Mouse (Mus musculus): Measurements from ENCODE around the gene Cep72. TPM values are rescaled to one million over a fixed set of nuclear protein-coding genes. Genes with fewer than 3 reads are reported as not detected.
"Not testable (repeated sequence)": the region's sequence is repeated elsewhere in the genome, so short reads cannot be mapped to it uniquely, and the experiment has no call there.

The Cep72 gene
- total RNA-seq, 1 experiment from 2014 or later, result 1.5 TPM

- ATAC-seq (replicated peaks; ENCODE audit: insufficient number of reproducible peaks, low FRiP score, low TSS enrichment, poor library complexity, severe bottlenecking), result no peak
Measured at GRCm38 (mm10) chr13:74035776-74036175, 26.3 kb downstream of the Cep72 start.

- no peak for ATAC-seq (replicated peaks; ENCODE audit: insufficient number of reproducible peaks, low FRiP score, low TSS enrichment, poor library complexity, severe bottlenecking)
Measured at GRCm38 (mm10) chr13:74034756-74035155, 27.3 kb downstream of the Cep72 start.

- no peak for ATAC-seq (replicated peaks; ENCODE audit: insufficient number of reproducible peaks, low FRiP score, low TSS enrichment, poor library complexity, severe bottlenecking)
Measured at GRCm38 (mm10) chr13:74031133-74031532, 31.0 kb downstream of the Cep72 start.

- ATAC-seq (replicated peaks; ENCODE audit: insufficient number of reproducible peaks, low FRiP score, low TSS enrichment, poor library complexity, severe bottlenecking), result no peak
Measured at GRCm38 (mm10) chr13:74030691-74031090, 31.4 kb downstream of the Cep72 start.

- no peak for ATAC-seq (replicated peaks; ENCODE audit: insufficient number of reproducible peaks, low FRiP score, low TSS enrichment, poor library complexity, severe bottlenecking)
Measured at GRCm38 (mm10) chr13:74029013-74029412, 33.1 kb downstream of the Cep72 start.

GRCm38 (mm10) chr13:74028116-74028515 lies 34.0 kb downstream of the Cep72 start:
- ATAC-seq (replicated peaks; ENCODE audit: insufficient number of reproducible peaks, low FRiP score, low TSS enrichment, poor library complexity, severe bottlenecking), result no peak

- no peak for ATAC-seq (replicated peaks; ENCODE audit: insufficient number of reproducible peaks, low FRiP score, low TSS enrichment, poor library complexity, severe bottlenecking)
Measured at GRCm38 (mm10) chr13:74026215-74026614, 35.9 kb downstream of the Cep72 start.

GRCm38 (mm10) chr13:74025151-74026081 lies 36.7 kb downstream of the Cep72 start:
- no peak for ATAC-seq (replicated peaks; ENCODE audit: insufficient number of reproducible peaks, low FRiP score, low TSS enrichment, poor library complexity, severe bottlenecking)

- not testable (repeated sequence) for ATAC-seq (replicated peaks; ENCODE audit: insufficient number of reproducible peaks, low FRiP score, low TSS enrichment, poor library complexity, severe bottlenecking)
Measured at GRCm38 (mm10) chr13:74019006-74019405, 43.1 kb downstream of the Cep72 start.

GRCm38 (mm10) chr13:74017426-74017825 lies 44.7 kb downstream of the Cep72 start:
- ATAC-seq (replicated peaks; ENCODE audit: insufficient number of reproducible peaks, low FRiP score, low TSS enrichment, poor library complexity, severe bottlenecking), result no peak

- ATAC-seq (replicated peaks; ENCODE audit: insufficient number of reproducible peaks, low FRiP score, low TSS enrichment, poor library complexity, severe bottlenecking), result no peak
Measured at GRCm38 (mm10) chr13:74015908-74016307, 46.2 kb downstream of the Cep72 start.

GRCm38 (mm10) chr13:74010678-74011077 lies 51.4 kb downstream of the Cep72 start:
- ATAC-seq (replicated peaks; ENCODE audit: insufficient number of reproducible peaks, low FRiP score, low TSS enrichment, poor library complexity, severe bottlenecking), result no peak

GRCm38 (mm10) chr13:74009791-74010614 lies 52.1 kb downstream of the Cep72 start:
- no peak for ATAC-seq (replicated peaks; ENCODE audit: insufficient number of reproducible peaks, low FRiP score, low TSS enrichment, poor library complexity, severe bottlenecking)

- peak; percentile 66 for ATAC-seq (replicated peaks; ENCODE audit: insufficient number of reproducible peaks, low FRiP score, low TSS enrichment, poor library complexity, severe bottlenecking)
Measured at GRCm38 (mm10) chr13:74008948-74009718, 53.0 kb downstream of the Cep72 start, which contains the start of gene Tppp. Gene Tppp (plus strand): TSS chr13:74009407.

GRCm38 (mm10) chr13:74008216-74008615 lies 53.9 kb downstream of the Cep72 start:
- ATAC-seq (replicated peaks; ENCODE audit: insufficient number of reproducible peaks, low FRiP score, low TSS enrichment, poor library complexity, severe bottlenecking), result not testable (repeated sequence)

GRCm38 (mm10) chr13:74006881-74007280 lies 55.2 kb downstream of the Cep72 start:
- not testable (repeated sequence) for ATAC-seq (replicated peaks; ENCODE audit: insufficient number of reproducible peaks, low FRiP score, low TSS enrichment, poor library complexity, severe bottlenecking)

- no peak for ATAC-seq (replicated peaks; ENCODE audit: insufficient number of reproducible peaks, low FRiP score, low TSS enrichment, poor library complexity, severe bottlenecking)
Measured at GRCm38 (mm10) chr13:74001492-74001891, 60.6 kb downstream of the Cep72 start.

- no peak for ATAC-seq (replicated peaks; ENCODE audit: insufficient number of reproducible peaks, low FRiP score, low TSS enrichment, poor library complexity, severe bottlenecking)
Measured at GRCm38 (mm10) chr13:74000961-74001360, 61.1 kb downstream of the Cep72 start.

- no peak for ATAC-seq (replicated peaks; ENCODE audit: insufficient number of reproducible peaks, low FRiP score, low TSS enrichment, poor library complexity, severe bottlenecking)
Measured at GRCm38 (mm10) chr13:74000519-74000918, 61.6 kb downstream of the Cep72 start.
